Mouse (Mus musculus) heart, embryonic 10.5 days (tissue): ENCODE measurements around the gene Cntn4. TPM values are rescaled to one million over a fixed set of nuclear protein-coding genes. Genes with fewer than 3 reads are reported as not detected.

Experiments used
- DNase-seq: peaks from one replicate; pipeline ENCODE4 v3.0.0-alpha.2; 2017; ENCODE audit warnings: low spot score
- H3K27ac ChIP-seq: fragments of 300-500 bp; sonication (generic); 2 replicates; pipeline ENCODE4 v1.5.1; 2016; ENCODE audit warnings: mild to moderate bottlenecking
- H3K27me3 ChIP-seq: fragments of 300-500 bp; sonication (generic); 2 replicates; pipeline ENCODE4 v1.6.1; 2016; ENCODE audit warnings: mild to moderate bottlenecking; ENCODE audit not compliant: poor library complexity, insufficient read depth, severe bottlenecking
- H3K36me3 ChIP-seq: fragments of 300-500 bp; sonication (generic); 2 replicates; pipeline ENCODE4 v1.6.1; 2016; ENCODE audit warnings: mild to moderate bottlenecking, moderate library complexity
- H3K4me1 ChIP-seq: fragments of 300-500 bp; sonication (generic); 2 replicates; pipeline ENCODE4 v1.6.1; 2016; ENCODE audit warnings: mild to moderate bottlenecking
- H3K4me3 ChIP-seq: fragments of 300-500 bp; sonication (generic); 2 replicates; pipeline ENCODE4 v1.5.1; 2016; ENCODE audit warnings: mild to moderate bottlenecking, moderate library complexity
- H3K9me3 ChIP-seq: fragments of 300-500 bp; sonication (generic); 2 replicates; pipeline ENCODE4 v1.6.1; 2016; ENCODE audit warnings: mild to moderate bottlenecking, moderate library complexity
- WGBS: fragments of 180-500 bp; shearing (Covaris S2); methylation state at CpG from one replicate; pipeline ENCODE4 v1.1.7; 2016; 5-methylcytosine and 5-hydroxymethylcytosine counted together
- polyA plus RNA-seq: library from polyadenylated mRNA; unstranded; fragments of >200 nt; fragmentation: Nextera tagmentation; extraction: Ambion mirVana; gene quantifications from 2 replicates; pipeline ENCODE4 v1.2.1, GENCODE M21; 2016

The Cntn4 gene
- polyA plus RNA-seq, 1 experiment from 2014 or later: 0.48 TPM

DNA sequence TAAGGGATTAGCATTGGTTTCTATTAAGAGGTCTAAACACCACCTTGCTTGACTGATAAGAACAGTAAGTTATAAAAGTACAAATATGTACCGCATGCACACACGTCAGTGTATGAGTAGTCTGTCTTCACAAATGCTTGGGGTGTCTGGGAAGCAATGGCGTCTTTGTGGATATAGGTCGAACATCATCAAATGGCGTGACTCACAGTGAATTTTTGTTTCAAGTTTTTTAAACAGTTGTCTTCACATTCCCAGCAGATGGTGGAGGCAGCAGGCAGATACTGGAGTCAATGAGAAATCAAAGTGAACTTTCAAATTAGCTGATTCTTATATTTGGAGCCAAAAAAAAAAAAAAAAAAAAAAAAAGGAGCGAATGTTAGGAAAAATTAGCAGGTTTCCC is 604.2 kb downstream of the Cntn4 start:
- Histone ChIP-seq H3K9me3 (no peaks in the 10 kb centered on the region), H3K36me3 (no peaks in the 10 kb centered on the region), H3K4me3 (no peak overlapping the region), H3K27me3 (no peaks in the 10 kb centered on the region), H3K4me1 (no peaks in the 10 kb centered on the region), H3K27ac (no peak overlapping the region)
- 84% methylated on average over 6 of the region's 6 CpGs for WGBS
- DNase-seq: no peak

DNA sequence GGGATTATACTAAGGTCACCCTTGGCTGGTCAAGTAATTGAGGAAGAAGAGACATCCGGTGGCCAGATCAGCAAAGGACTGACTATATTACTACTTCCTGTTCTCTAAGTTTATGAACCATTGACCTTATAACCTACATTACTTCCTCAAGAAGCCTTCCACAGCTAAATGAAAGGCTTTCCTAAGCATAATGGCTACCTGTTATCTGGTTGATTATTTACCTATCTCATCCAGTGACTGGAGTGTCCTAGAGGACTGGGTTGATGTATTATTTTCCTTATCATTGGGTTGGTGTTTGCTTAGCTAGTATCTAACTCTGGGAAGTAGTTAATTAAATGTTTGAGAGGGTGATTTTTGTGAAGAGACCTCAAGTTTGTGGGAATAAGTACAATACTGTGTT is 606.4 kb downstream of the Cntn4 start:
- H3K9me3 ChIP-seq: no peaks in the 10 kb centered on the region
- no peaks in the 10 kb centered on the region for H3K36me3 ChIP-seq
- H3K27me3 ChIP-seq: no peaks in the 10 kb centered on the region
- H3K4me1 ChIP-seq: no peaks in the 10 kb centered on the region
- no peak overlapping the region for H3K27ac ChIP-seq
- no peak overlapping the region for H3K4me3 ChIP-seq
- WGBS: 89% methylated on average over 1 of the region's 1 CpGs
- DNase-seq: no peak

DNA sequence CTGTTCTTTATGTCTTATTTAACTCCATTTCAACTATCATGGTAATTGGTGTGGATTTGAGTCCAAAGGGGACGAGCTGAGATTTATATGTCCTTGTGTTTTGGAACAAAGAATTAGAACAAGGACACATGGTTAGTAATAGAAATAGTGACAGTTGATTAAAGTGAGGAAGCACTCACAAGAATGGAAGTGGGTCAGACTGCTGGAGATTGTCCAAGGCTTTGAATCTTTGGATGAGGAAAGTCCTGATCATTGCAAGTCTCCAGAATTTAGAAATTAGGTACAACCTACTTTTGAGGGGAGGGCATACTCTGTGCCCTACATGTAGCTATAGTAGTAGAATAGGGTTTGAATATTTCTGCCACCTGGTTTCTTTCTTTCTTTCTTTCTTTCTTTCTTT is 622.0 kb downstream of the Cntn4 start:
- DNase-seq: no peak
- H3K4me3 ChIP-seq: no peak overlapping the region
- H3K27ac ChIP-seq: no peak overlapping the region
- H3K36me3 ChIP-seq: no peaks in the 10 kb centered on the region
- 65% methylated on average over 1 of the region's 1 CpGs for WGBS
- no peaks in the 10 kb centered on the region for H3K27me3 ChIP-seq
- no peaks in the 10 kb centered on the region for H3K9me3 ChIP-seq
- no peaks in the 10 kb centered on the region for H3K4me1 ChIP-seq

DNA sequence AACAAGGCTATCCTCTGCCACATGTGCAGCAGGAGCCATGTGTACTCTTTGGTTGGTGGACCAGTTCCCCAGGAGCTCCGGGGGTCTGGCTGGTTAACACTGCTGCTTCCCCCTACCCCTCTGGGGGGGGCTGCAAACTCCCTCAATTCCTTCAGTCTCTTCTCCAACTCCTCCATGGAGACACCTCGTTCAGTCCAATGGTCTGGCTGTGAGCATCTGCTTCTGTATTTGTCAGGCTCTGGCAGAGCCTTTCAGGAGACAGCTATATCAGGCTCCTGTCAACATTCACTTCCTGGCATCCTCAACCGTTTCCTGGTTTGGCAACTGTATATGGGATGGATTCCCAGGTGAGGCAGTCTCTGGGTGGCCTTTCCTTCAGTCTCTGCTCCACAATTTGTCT is 622.7 kb downstream of the Cntn4 start:
- Histone ChIP-seq H3K9me3 (no peaks in the 10 kb centered on the region), H3K4me1 (no peaks in the 10 kb centered on the region), H3K27ac (no peak overlapping the region), H3K4me3 (no peak overlapping the region), H3K36me3 (no peaks in the 10 kb centered on the region), H3K27me3 (no peaks in the 10 kb centered on the region)
- WGBS: 54% methylated on average over 3 of the region's 3 CpGs
- no peak for DNase-seq

DNA sequence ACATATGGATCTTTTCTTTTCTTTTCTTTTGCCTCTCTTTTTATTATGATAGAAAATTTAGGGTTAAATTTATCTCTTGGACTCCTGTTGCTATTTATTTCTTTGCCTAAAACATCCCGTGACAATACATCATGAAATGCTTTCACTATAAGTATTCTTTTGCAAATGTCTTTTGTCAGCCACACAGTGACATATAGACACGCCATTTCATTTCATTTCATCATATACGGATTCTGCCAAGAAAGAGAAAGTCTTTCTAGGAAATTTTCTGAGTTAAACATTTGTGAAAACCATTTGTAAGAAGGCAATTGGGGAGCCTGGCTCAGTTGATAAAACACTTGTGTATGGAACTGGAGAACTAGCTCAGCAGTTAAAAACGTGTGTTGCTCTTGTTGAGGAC is 625.0 kb downstream of the Cntn4 start:
- H3K36me3 ChIP-seq: no peaks in the 10 kb centered on the region
- WGBS: 76% methylated on average over 4 of the region's 4 CpGs
- no peak overlapping the region for H3K27ac ChIP-seq
- H3K9me3 ChIP-seq: no peaks in the 10 kb centered on the region
- no peaks in the 10 kb centered on the region for H3K4me1 ChIP-seq
- no peaks in the 10 kb centered on the region for H3K27me3 ChIP-seq
- no peak overlapping the region for H3K4me3 ChIP-seq
- DNase-seq: no peak

DNA sequence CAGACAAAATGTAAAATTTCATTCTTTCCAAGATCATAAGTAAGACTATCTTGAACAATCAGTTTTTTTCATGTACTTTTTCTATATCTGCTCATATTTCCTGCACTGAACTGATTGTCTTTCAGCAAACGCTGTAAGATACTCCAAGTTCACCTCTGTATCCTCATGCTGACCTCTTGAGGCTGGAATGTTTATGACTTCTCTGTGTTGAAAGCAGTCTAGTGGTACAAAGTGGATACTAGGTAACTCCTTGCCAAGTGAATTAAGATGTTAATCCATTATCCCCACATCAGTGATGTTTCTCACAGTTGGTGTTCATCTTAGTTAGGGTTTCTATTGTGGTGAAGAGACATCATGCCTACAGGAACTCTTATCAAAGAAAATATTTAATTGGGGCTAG is 651.5 kb downstream of the Cntn4 start:
- no peak overlapping the region for H3K27ac ChIP-seq
- no peaks in the 10 kb centered on the region for H3K4me1 ChIP-seq
- no peaks in the 10 kb centered on the region for H3K9me3 ChIP-seq
- DNase-seq: no peak
- no peaks in the 10 kb centered on the region for H3K27me3 ChIP-seq
- H3K36me3 ChIP-seq: no peaks in the 10 kb centered on the region
- 71% methylated on average over 1 of the region's 1 CpGs for WGBS
- no peak overlapping the region for H3K4me3 ChIP-seq

DNA sequence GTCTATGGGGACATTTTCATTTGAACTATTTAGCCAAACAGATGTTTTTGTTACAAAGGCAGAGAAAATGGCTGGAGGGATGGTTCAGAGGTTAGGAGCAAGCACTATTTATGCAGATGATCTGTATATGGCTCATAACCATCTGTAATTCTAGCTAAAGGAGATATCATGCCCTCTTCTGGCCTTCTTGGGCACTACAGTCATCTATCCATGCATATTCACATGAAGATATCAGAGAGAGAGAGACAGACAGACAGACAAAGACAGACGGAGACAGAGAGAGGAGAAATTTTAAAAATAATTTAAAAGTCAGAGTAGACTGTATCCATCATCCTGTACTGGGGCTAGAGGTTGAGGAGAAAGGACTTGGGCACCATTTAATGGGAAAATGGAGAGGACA is 652.2 kb downstream of the Cntn4 start:
- H3K4me1 ChIP-seq: no peaks in the 10 kb centered on the region
- H3K36me3 ChIP-seq: no peaks in the 10 kb centered on the region
- DNase-seq: no peak
- no peaks in the 10 kb centered on the region for H3K9me3 ChIP-seq
- no peaks in the 10 kb centered on the region for H3K27me3 ChIP-seq
- no peak overlapping the region for H3K4me3 ChIP-seq
- WGBS: 57% methylated on average over 1 of the region's 1 CpGs
- H3K27ac ChIP-seq: no peak overlapping the region

DNA sequence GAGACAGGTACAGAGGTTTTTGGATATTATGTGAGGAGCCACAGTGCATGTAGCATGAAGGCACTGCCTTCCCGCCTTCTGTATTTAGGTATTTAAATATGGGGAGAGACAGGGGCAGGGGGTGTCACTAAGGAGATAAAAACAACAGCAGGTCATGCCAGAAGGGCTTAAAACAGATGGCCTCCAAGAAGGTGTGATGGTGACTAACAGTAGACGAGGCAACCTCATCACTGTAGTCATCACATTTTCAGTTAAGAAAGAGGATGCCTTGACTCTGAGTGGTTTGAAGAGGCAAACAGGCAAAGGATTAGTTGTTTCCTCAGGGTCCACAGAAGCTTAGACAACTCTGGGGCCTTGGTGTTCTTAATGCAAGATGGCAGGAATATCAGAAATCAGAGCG is 655.0 kb downstream of the Cntn4 start:
- Histone ChIP-seq H3K4me1 (no peaks in the 10 kb centered on the region), H3K9me3 (no peaks in the 10 kb centered on the region), H3K4me3 (no peak overlapping the region), H3K27me3 (no peaks in the 10 kb centered on the region), H3K27ac (no peak overlapping the region), H3K36me3 (no peaks in the 10 kb centered on the region)
- DNase-seq: no peak
- 76% methylated on average over 3 of the region's 3 CpGs for WGBS

DNA sequence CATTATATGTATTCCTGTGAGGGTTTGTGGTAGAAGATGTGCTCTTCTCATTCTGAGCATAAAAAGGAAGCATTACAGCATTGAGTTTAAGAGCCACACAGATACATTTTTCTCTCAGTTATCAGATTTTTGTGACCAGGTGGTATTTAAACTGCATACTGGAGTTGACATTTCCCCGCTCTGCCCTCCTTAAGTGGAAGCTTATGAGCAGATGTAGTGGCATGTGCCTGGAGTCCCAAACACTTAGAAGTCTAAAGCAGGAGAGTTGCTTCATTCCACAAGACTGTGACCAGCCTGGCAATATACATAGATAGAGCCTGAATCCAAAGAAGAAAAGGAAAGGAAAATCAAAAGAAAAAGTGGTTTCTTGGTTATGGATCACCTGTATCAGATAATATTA is 655.5 kb downstream of the Cntn4 start:
- Histone ChIP-seq H3K27ac (no peak overlapping the region), H3K36me3 (no peaks in the 10 kb centered on the region), H3K9me3 (no peaks in the 10 kb centered on the region), H3K4me1 (no peaks in the 10 kb centered on the region), H3K27me3 (no peaks in the 10 kb centered on the region), H3K4me3 (no peak overlapping the region)
- 80% methylated on average over 1 of the region's 1 CpGs for WGBS
- no peak for DNase-seq

DNA sequence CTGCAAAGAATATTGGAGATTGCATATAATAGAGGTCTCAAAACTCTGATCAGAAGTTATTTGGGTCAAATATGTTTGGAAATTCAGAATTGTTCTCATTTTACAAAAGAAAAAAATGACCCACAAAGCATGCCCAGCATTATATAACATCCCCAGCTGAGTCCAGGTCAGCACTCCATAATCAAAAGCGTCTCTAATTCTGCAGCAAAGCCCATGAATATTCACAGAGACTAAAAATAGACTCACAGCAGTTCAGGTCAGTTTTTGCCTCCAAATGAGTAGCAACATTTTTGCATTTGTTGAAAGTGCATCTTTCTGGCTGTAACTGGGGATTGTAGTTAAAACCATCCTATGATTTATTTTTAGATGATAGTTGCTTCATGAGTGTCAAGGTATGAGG is 657.6 kb downstream of the Cntn4 start:
- Histone ChIP-seq H3K4me1 (no peaks in the 10 kb centered on the region), H3K9me3 (no peaks in the 10 kb centered on the region), H3K27me3 (no peaks in the 10 kb centered on the region), H3K36me3 (no peaks in the 10 kb centered on the region), H3K4me3 (no peak overlapping the region), H3K27ac (no peak overlapping the region)
- WGBS: 61% methylated on average over 1 of the region's 1 CpGs
- DNase-seq: no peak

DNA sequence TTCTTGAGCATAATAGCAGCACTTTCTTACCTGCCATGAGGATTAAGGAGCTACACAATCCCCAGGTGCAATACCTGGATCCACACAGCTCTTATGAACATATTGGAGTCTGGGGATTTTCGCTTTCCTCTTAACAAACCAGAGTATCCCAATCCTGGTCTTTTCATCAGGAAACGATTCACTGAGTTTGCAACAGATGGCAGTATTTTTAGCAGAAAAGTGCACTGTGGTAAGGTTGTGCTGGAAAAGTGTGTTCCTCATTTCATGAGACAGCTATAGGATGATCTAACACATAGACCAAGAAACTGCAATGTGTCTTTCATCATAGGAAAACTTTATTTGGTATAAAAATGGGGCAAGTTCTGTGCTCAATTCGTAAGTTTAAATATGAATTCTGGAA is 659.3 kb downstream of the Cntn4 start:
- Histone ChIP-seq H3K4me3 (no peak overlapping the region), H3K27me3 (no peaks in the 10 kb centered on the region), H3K4me1 (no peaks in the 10 kb centered on the region), H3K27ac (no peak overlapping the region), H3K36me3 (no peaks in the 10 kb centered on the region), H3K9me3 (no peaks in the 10 kb centered on the region)
- WGBS: 75% methylated on average over 3 of the region's 3 CpGs
- no peak for DNase-seq

DNA sequence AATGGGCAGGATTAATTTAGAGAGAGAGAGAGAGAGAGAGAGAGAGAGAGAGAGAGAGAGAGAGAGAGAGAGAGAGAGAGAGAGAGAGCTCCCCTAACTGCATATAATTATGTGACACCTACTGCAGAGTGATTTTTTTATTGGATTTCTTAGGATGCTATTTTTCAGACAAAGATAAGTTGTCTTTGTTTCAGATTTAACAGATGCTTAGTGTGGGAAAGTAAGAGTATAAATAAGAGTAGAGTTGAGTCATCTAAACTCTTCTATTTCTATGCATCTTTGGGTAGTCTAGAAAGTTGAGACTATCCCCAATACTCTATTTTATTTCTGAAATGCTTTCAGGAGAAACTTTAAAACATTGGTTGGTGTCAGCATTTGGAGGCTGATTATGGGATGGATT is 660.4 kb downstream of the Cntn4 start:
- Histone ChIP-seq H3K27ac (no peak overlapping the region), H3K4me3 (no peak overlapping the region), H3K9me3 (no peaks in the 10 kb centered on the region), H3K36me3 (no peaks in the 10 kb centered on the region), H3K4me1 (no peaks in the 10 kb centered on the region), H3K27me3 (no peaks in the 10 kb centered on the region)
- DNase-seq: no peak

DNA sequence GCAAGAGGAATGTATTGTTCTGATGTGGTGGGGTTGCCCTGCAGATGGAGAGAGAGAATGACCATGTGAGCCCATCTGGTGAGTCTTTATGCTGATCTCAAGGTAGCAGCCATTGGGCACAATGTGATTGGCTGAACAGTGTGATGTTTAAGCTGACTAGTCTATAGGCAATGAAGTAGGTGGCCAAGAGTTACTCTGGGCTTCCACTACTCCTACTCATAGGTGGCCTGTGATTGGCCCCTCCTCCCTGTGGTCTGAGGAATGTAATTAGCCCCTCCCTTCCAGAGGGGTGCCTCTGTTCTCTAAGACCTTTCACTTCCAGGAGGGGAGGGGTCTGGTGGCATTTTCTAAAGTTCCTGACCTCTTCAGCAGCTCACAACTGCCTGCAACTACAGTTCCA is 663.7 kb downstream of the Cntn4 start:
- Histone ChIP-seq H3K27me3 (no peaks in the 10 kb centered on the region), H3K27ac (no peak overlapping the region), H3K36me3 (no peaks in the 10 kb centered on the region), H3K4me3 (no peak overlapping the region), H3K4me1 (no peaks in the 10 kb centered on the region), H3K9me3 (no peaks in the 10 kb centered on the region)
- DNase-seq: no peak

DNA sequence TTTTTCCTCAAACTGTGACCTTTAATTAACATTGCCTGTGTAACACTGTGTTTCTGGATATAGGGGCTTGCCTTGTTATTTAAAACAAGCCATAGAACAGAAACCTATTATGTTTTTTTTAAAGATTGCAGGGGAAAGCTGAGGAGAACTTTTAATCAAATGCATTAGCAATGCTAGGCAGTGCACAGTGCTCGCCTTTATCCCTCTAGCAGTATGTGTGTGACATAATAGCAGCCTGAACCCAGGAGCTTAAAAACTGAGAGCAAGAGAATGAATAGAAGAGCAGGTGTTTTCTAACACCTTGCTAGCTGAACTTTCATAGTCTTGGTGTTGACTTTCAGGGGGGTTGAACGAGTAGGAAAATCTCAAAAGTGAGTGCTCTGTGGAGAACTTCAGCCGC is 672.6 kb downstream of the Cntn4 start:
- Histone ChIP-seq H3K4me1 (no peaks in the 10 kb centered on the region), H3K27ac (no peak overlapping the region), H3K36me3 (no peaks in the 10 kb centered on the region), H3K4me3 (no peak overlapping the region), H3K27me3 (no peaks in the 10 kb centered on the region), H3K9me3 (no peaks in the 10 kb centered on the region)
- WGBS: 66% methylated on average over 3 of the region's 3 CpGs
- DNase-seq: no peak

DNA sequence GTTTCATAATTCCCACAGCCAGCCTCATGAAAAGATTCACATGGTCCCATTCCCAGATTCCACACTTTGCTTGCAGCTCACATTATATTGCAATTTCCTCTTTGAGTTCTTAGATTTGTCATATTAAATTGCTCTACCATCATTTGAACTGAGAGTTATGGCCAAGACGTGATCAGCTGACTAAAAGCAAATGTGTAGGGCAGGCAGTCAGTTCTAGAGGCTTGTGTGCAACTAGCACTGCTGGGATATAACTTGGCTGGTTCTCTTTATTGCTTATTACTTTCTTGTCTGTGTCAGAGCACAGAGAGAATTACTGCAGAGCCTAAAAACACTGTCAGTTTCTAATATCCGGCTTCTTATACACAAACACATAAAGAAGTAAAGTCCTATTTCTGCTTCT is 673.9 kb downstream of the Cntn4 start:
- WGBS: 81% methylated on average over 2 of the region's 2 CpGs
- no peaks in the 10 kb centered on the region for H3K4me1 ChIP-seq
- DNase-seq: no peak
- no peaks in the 10 kb centered on the region for H3K36me3 ChIP-seq
- H3K9me3 ChIP-seq: no peaks in the 10 kb centered on the region
- H3K4me3 ChIP-seq: no peak overlapping the region
- no peak overlapping the region for H3K27ac ChIP-seq
- no peaks in the 10 kb centered on the region for H3K27me3 ChIP-seq
